Mouse (Mus musculus) kidney, adult 2 months (tissue): ENCODE measurements around the gene Kcnmb4.

Experiments used
- CTCF ChIP-seq: fragments of 200-500 bp; conservative IDR thresholded peaks from 2 replicates; pipeline ENCODE4 v1.5.1; 2011; ENCODE audit warnings: low read depth, mild to moderate bottlenecking, control low read depth, low read length, moderate library complexity, mixed read lengths; ENCODE audit not compliant: insufficient read depth, insufficient read length
- POLR2A ChIP-seq: fragments of 200-500 bp; IDR thresholded peaks from one replicate; pipeline ENCODE4 v1.6.1; 2011; ENCODE audit warnings: low read depth, low read length, control low read depth

GRCm38 (mm10) chr10:116428026-116428780 is 45.5 kb downstream of the Kcnmb4 start:
- TF ChIP-seq POLR2A (no peak), CTCF (no peak)
